Mouse (Mus musculus) heart, postnatal 0 days (tissue): ENCODE results near the gene Fbln1. TPM values are rescaled to one million over a fixed set of nuclear protein-coding genes. Genes with fewer than 3 reads are reported as not detected.

Source experiments
- ATAC-seq: fragments of 200-750 bp; cut with Nextera tagmentation; 2 replicates; pipeline ENCODE4 v1.8.0; 2017; ENCODE audit warnings: low read depth, moderate number of reproducible peaks, moderate library complexity; ENCODE audit not compliant: insufficient read depth
- DNase-seq: peaks from one replicate; pipeline ENCODE4 v3.0.0-alpha.2; 2016; ENCODE audit warnings: low spot score
- H3K27ac ChIP-seq: fragments of 300-500 bp; sonication (generic); 2 replicates; pipeline ENCODE4 v1.5.1; 2014; ENCODE audit warnings: low read depth, mild to moderate bottlenecking
- H3K27me3 ChIP-seq: fragments of 300-500 bp; sonication (generic); 2 replicates; pipeline ENCODE4 v1.6.1; 2014; ENCODE audit warnings: low read length, mixed read lengths; ENCODE audit not compliant: control insufficient read depth, insufficient read depth
- H3K36me3 ChIP-seq: fragments of 300-500 bp; sonication (generic); replicated peaks from 2 replicates; pipeline ENCODE4 v1.6.1; 2014; ENCODE audit warnings: low read length, mixed read lengths; ENCODE audit not compliant: control insufficient read depth, insufficient read depth
- H3K4me1 ChIP-seq: fragments of 300-500 bp; sonication (generic); 2 replicates; pipeline ENCODE4 v1.6.1; 2014; ENCODE audit warnings: antibody characterized with exemption; ENCODE audit not compliant: control insufficient read depth, insufficient read depth
- H3K4me2 ChIP-seq: fragments of 300-500 bp; sonication (generic); 2 replicates; pipeline ENCODE4 v1.6.1; 2014; ENCODE audit warnings: low read depth, mild to moderate bottlenecking, low read length, moderate library complexity
- H3K4me3 ChIP-seq: fragments of 300-500 bp; sonication (generic); 2 replicates; pipeline ENCODE4 v1.5.1; 2014; ENCODE audit warnings: low read depth, low read length
- H3K9ac ChIP-seq: fragments of 300-500 bp; sonication (generic); replicated peaks from 2 replicates; pipeline ENCODE4 v1.6.1; 2014; ENCODE audit warnings: low read depth, low read length, mixed read lengths
- H3K9me3 ChIP-seq: fragments of 300-500 bp; sonication (generic); replicated peaks from 2 replicates; pipeline ENCODE4 v1.6.1; 2016; ENCODE audit warnings: low read length; ENCODE audit not compliant: control insufficient read depth
- CTCF ChIP-seq: IDR thresholded peaks from 2 replicates; pipeline ENCODE4 v1.5.1; 2016; ENCODE audit warnings: antibody characterized with exemption, control low read depth, low read depth
- EP300 ChIP-seq: IDR thresholded peaks from 2 replicates; pipeline ENCODE4 v1.6.1; 2016; ENCODE audit warnings: antibody characterized with exemption, low read depth
- WGBS: fragments of 180-500 bp; shearing (Covaris S2); extraction: QIAGEN DNeasy Blood & Tissue Kit; methylation state at CpG from one replicate; pipeline ENCODE4 v1.1.7; 2014; 5-methylcytosine and 5-hydroxymethylcytosine counted together
- polyA plus RNA-seq: library from polyadenylated mRNA; unstranded; fragments of >200 nt; fragmentation: Nextera tagmentation; extraction: Ambion mirVana; gene quantifications from 2 replicates; pipeline ENCODE4 v1.2.1, GENCODE M21; 2015
- total RNA-seq: library from RNA; depleted of rRNA; stranded (reverse); fragments of >200 nt; gene quantifications from 2 replicates; pipeline ENCODE4 v1.2.3, GENCODE M21; 2014; ENCODE audit warnings: low replicate concordance

The Fbln1 gene
- total and polyA plus RNA-seq, 2 experiments from 2014 or later = 52.9 to 85.9 TPM

- 57% methylated on average over 13 of the region's 13 CpGs for WGBS
- Histone ChIP-seq H3K4me3 (no peak overlapping the region), H3K4me2 (no peak overlapping the region), H3K27me3 (no peaks in the 10 kb centered on the region), H3K9me3 (no peaks in the 10 kb centered on the region), H3K36me3 (0 out of 2 replicates have a peak, but pooled peaks cover 3% of the 10 kb centered on the region), H3K27ac (0 out of 2 replicates have a peak overlapping the region, but pooled peaks have one; percentile 36), H3K4me1 (peaks cover 10% of the 10 kb centered on the region; the same call in 1 of the 2 replicates), H3K9ac (no peak overlapping the region)
- DNase-seq (no peak), ATAC-seq (peak; percentile 45; the same call in 1 of the 2 replicates)
- peak; percentile 89 for TF ChIP-seq CTCF
- no peak for TF ChIP-seq EP300
These were observed 25.9 kb downstream of the Fbln1 start for GRCm38 (mm10) chr15:85231443-85232255.

GRCm38 (mm10) chr15:85232256-85232535, 26.4 kb downstream of the Fbln1 start:
- Histone ChIP-seq H3K4me1 (peaks cover 10% of the 10 kb centered on the region; the same call in 1 of the 2 replicates), H3K27ac (no peak overlapping the region), H3K4me3 (no peak overlapping the region), H3K9ac (no peak overlapping the region), H3K27me3 (no peaks in the 10 kb centered on the region), H3K9me3 (no peaks in the 10 kb centered on the region), H3K4me2 (no peak overlapping the region), H3K36me3 (no peaks in the 10 kb centered on the region)
- ATAC-seq (no peak), DNase-seq (no peak)
- 89% methylated on average over 4 of the region's 4 CpGs for WGBS
- TF ChIP-seq CTCF (no peak), EP300 (no peak)

GRCm38 (mm10) chr15:85232543-85233250, 26.9 kb downstream of the Fbln1 start:
- Histone ChIP-seq H3K9me3 (no peaks in the 10 kb centered on the region), H3K4me1 (peaks cover 10% of the 10 kb centered on the region; the same call in 1 of the 2 replicates), H3K36me3 (no peaks in the 10 kb centered on the region), H3K9ac (no peak overlapping the region), H3K4me3 (no peak overlapping the region), H3K27me3 (no peaks in the 10 kb centered on the region), H3K4me2 (no peak overlapping the region), H3K27ac (no peak overlapping the region)
- ATAC-seq = no peak
- DNase-seq = no peak
- no peak for TF ChIP-seq CTCF
- no peak for TF ChIP-seq EP300
- 91% methylated on average over 25 of the region's 25 CpGs for WGBS

- TF ChIP-seq EP300 = no peak
- no peak for TF ChIP-seq CTCF
- H3K4me3 ChIP-seq = no peak overlapping the region
- H3K4me1 ChIP-seq = peaks cover 10% of the 10 kb centered on the region; the same call in 1 of the 2 replicates
- H3K9me3 ChIP-seq = no peaks in the 10 kb centered on the region
- 0 out of 2 replicates have a peak, but pooled peaks cover 5% of the 10 kb centered on the region for H3K36me3 ChIP-seq
- 63% methylated on average over 4 of the region's 4 CpGs for WGBS
- H3K27me3 ChIP-seq = no peaks in the 10 kb centered on the region
- no peak for DNase-seq
- no peak overlapping the region for H3K27ac ChIP-seq
- H3K9ac ChIP-seq = no peak overlapping the region
- ATAC-seq = no peak
- no peak overlapping the region for H3K4me2 ChIP-seq
These were observed 27.5 kb downstream of the Fbln1 start for GRCm38 (mm10) chr15:85233251-85233611.

GRCm38 (mm10) chr15:85233690-85234089, 27.9 kb downstream of the Fbln1 start:
- 0 out of 2 replicates have a peak, but pooled peaks cover 7% of the 10 kb centered on the region for H3K36me3 ChIP-seq
- no peak overlapping the region for H3K9ac ChIP-seq

More at GRCm38 (mm10) chr15:85233690-85234089, 27.9 kb downstream of the Fbln1 start:
- no peak overlapping the region for H3K4me3 ChIP-seq
- H3K4me2 ChIP-seq = no peak overlapping the region
- 0 out of 2 replicates have a peak overlapping the region, but pooled peaks have one; percentile 8 for H3K27ac ChIP-seq
- TF ChIP-seq EP300 = no peak
- no peak for TF ChIP-seq CTCF
- no peaks in the 10 kb centered on the region for H3K27me3 ChIP-seq
- peaks cover 10% of the 10 kb centered on the region; the same call in 1 of the 2 replicates for H3K4me1 ChIP-seq
- 78% methylated on average over 4 of the region's 4 CpGs for whole genome bisulfite sequencing
- no peaks in the 10 kb centered on the region for H3K9me3 ChIP-seq
- ATAC-seq (no peak), DNase-seq (no peak)
